Mouse (Mus musculus) intestine, postnatal 0 days (tissue): Measurements from ENCODE around the gene Iqschfp. TPM values are rescaled to one million over a fixed set of nuclear protein-coding genes. Genes with fewer than 3 reads are reported as not detected.

Source experiments
- ATAC-seq: fragments of 200-750 bp; cut with Nextera tagmentation; 2 replicates; pipeline ENCODE4 v1.8.0; 2017; ENCODE audit warnings: mild to moderate bottlenecking, moderate TSS enrichment, moderate library complexity
- H3K27ac ChIP-seq: fragments of 300-500 bp; sonication (generic); 2 replicates; pipeline ENCODE4 v1.5.1; 2014; ENCODE audit warnings: mild to moderate bottlenecking, low read depth, low read length, moderate library complexity
- H3K27me3 ChIP-seq: fragments of 300-500 bp; sonication (generic); replicated peaks from 2 replicates; pipeline ENCODE4 v1.6.1; 2014; ENCODE audit warnings: low read length, mixed read lengths; ENCODE audit not compliant: control insufficient read depth, insufficient read depth
- H3K36me3 ChIP-seq: fragments of 300-500 bp; sonication (generic); 2 replicates; pipeline ENCODE4 v1.6.1; 2014; ENCODE audit warnings: mild to moderate bottlenecking, moderate library complexity; ENCODE audit not compliant: control insufficient read depth, insufficient read depth
- H3K4me1 ChIP-seq: fragments of 300-500 bp; sonication (generic); replicated peaks from 2 replicates; pipeline ENCODE4 v1.6.1; 2014; ENCODE audit warnings: antibody characterized with exemption, low read length, mixed read lengths; ENCODE audit not compliant: control insufficient read depth, insufficient read depth
- H3K4me2 ChIP-seq: fragments of 300-500 bp; sonication (generic); replicated peaks from 2 replicates; pipeline ENCODE4 v1.6.1; 2014; ENCODE audit warnings: low read depth, mild to moderate bottlenecking, moderate library complexity
- H3K4me3 ChIP-seq: fragments of 300-500 bp; sonication (generic); 2 replicates; pipeline ENCODE4 v1.5.1; 2014; ENCODE audit warnings: low read depth, low read length
- H3K9ac ChIP-seq: fragments of 300-500 bp; sonication (generic); 2 replicates; pipeline ENCODE4 v1.6.1; 2014; ENCODE audit warnings: mild to moderate bottlenecking, low read depth, low read length
- H3K9me3 ChIP-seq: fragments of 300-500 bp; sonication (generic); 2 replicates; pipeline ENCODE4 v1.6.1; 2016; ENCODE audit warnings: mixed run types; ENCODE audit not compliant: control insufficient read depth
- CTCF ChIP-seq: sonication (generic); IDR thresholded peaks from 2 replicates; pipeline ENCODE4 v1.5.1; 2016; ENCODE audit warnings: low read depth, mild to moderate bottlenecking, control low read depth, antibody characterized with exemption, moderate library complexity
- WGBS: fragments of 180-500 bp; shearing (Covaris S2); extraction: QIAGEN DNeasy Blood & Tissue Kit; methylation state at CpG from one replicate; pipeline ENCODE4 v1.1.7; 2014; 5-methylcytosine and 5-hydroxymethylcytosine counted together
- polyA plus RNA-seq: library from polyadenylated mRNA; unstranded; fragments of >200 nt; fragmentation: Nextera tagmentation; extraction: Ambion mirVana; gene quantifications from 2 replicates; pipeline ENCODE4 v1.2.1, GENCODE M21; 2015

The Iqschfp gene
- polyA plus RNA-seq, 1 experiment from 2014 or later = 0.37 TPM

GRCm38 (mm10) chr3:68660538-68660937, 768.5 kb downstream of the Iqschfp start:
- WGBS = 63% methylated on average over 4 of the region's 4 CpGs
- ATAC-seq = no peak

DNA sequence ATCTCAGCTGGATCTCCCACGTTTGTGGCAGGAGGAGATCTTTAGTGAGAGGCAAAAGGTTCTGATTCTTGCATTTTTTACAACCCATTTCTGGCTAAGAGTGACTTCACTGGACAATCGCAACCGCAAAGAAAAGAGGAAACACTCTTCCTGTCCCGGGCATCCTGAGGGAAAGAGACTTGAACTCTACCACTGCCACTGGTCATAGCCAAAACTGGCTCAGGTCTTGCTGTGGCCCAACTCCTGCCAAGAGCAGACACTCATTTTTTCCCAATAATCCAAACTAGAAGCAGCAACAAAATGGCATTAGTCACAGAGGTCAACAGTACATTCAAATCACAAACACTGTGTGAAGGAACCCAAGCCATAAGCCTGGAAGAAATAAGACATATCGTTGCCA, 770.4 kb downstream of the Iqschfp start:
- TF ChIP-seq CTCF = no peak
- Histone ChIP-seq H3K4me2 (no peak overlapping the region), H3K36me3 (no peaks in the 10 kb centered on the region), H3K4me1 (no peaks in the 10 kb centered on the region), H3K9ac (no peak overlapping the region), H3K4me3 (no peak overlapping the region), H3K27me3 (no peaks in the 10 kb centered on the region), H3K27ac (no peak overlapping the region), H3K9me3 (no peaks in the 10 kb centered on the region)
- WGBS = 72% methylated on average over 5 of the region's 5 CpGs
- ATAC-seq = no peak

More at GRCm38 (mm10) chr3:68660538-68660937, 768.5 kb downstream of the Iqschfp start:
- no peak overlapping the region for H3K27ac ChIP-seq
- TF ChIP-seq CTCF = no peak
- no peak overlapping the region for H3K4me3 ChIP-seq
- no peaks in the 10 kb centered on the region for H3K9me3 ChIP-seq
- H3K9ac ChIP-seq = no peak overlapping the region
- no peaks in the 10 kb centered on the region for H3K27me3 ChIP-seq
- H3K4me2 ChIP-seq = no peak overlapping the region
- H3K4me1 ChIP-seq = no peaks in the 10 kb centered on the region
- H3K36me3 ChIP-seq = no peaks in the 10 kb centered on the region

- H3K4me1 ChIP-seq = no peaks in the 10 kb centered on the region
- no peak overlapping the region for H3K9ac ChIP-seq
- H3K4me3 ChIP-seq = no peak overlapping the region
- WGBS = 90% methylated on average over 6 of the region's 6 CpGs
- no peak for ATAC-seq
- H3K9me3 ChIP-seq = no peaks in the 10 kb centered on the region
- H3K27me3 ChIP-seq = no peaks in the 10 kb centered on the region
- no peaks in the 10 kb centered on the region for H3K36me3 ChIP-seq
- no peak overlapping the region for H3K4me2 ChIP-seq
- TF ChIP-seq CTCF = no peak
- no peak overlapping the region for H3K27ac ChIP-seq
Measured at GRCm38 (mm10) chr3:68664337-68664736, 772.3 kb downstream of the Iqschfp start.

GRCm38 (mm10) chr3:68666377-68666776, 774.3 kb downstream of the Iqschfp start:
- 91% methylated on average over 7 of the region's 7 CpGs for WGBS
- Histone ChIP-seq H3K4me1 (no peaks in the 10 kb centered on the region), H3K4me2 (no peak overlapping the region)

DNA sequence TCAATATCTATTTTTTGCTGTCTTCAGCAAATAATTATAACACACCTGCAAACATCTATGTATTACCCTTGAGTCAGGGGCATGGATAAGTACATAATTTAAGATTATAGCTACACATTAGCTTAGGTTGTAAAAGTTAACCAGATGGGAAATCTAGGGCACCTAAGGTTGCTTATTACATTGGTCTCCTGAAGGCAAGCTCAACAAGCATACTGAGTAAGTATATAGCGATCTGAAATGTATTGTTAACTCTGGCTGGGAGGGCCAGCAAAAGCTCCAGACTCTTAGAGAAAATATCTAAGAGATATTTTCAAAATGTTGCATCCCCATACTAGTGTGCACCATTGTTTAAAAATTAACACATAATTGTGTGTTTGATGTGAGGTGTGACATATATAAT, 775.8 kb downstream of the Iqschfp start:
- no peak overlapping the region for H3K27ac ChIP-seq
- ATAC-seq = no peak
- H3K9ac ChIP-seq = no peak overlapping the region
- WGBS = 69% methylated on average over 1 of the region's 1 CpGs
- TF ChIP-seq CTCF = no peak
- no peaks in the 10 kb centered on the region for H3K9me3 ChIP-seq
- H3K27me3 ChIP-seq = no peaks in the 10 kb centered on the region
- no peaks in the 10 kb centered on the region for H3K4me1 ChIP-seq
- no peaks in the 10 kb centered on the region for H3K36me3 ChIP-seq
- no peak overlapping the region for H3K4me3 ChIP-seq
- no peak overlapping the region for H3K4me2 ChIP-seq

More at GRCm38 (mm10) chr3:68666377-68666776, 774.3 kb downstream of the Iqschfp start:
- Histone ChIP-seq H3K27me3 (no peaks in the 10 kb centered on the region), H3K27ac (no peak overlapping the region), H3K4me3 (no peak overlapping the region), H3K36me3 (no peaks in the 10 kb centered on the region), H3K9me3 (no peaks in the 10 kb centered on the region), H3K9ac (no peak overlapping the region)
- no peak for TF ChIP-seq CTCF
- ATAC-seq = no peak

GRCm38 (mm10) chr3:68669418-68669974, 777.5 kb downstream of the Iqschfp start:
- no peak overlapping the region for H3K9ac ChIP-seq
- TF ChIP-seq CTCF = no peak
- no peaks in the 10 kb centered on the region for H3K4me1 ChIP-seq
- WGBS = 73% methylated on average over 5 of the region's 5 CpGs
- no peak for ATAC-seq
- no peaks in the 10 kb centered on the region for H3K27me3 ChIP-seq
- H3K27ac ChIP-seq = no peak overlapping the region
- no peak overlapping the region for H3K4me3 ChIP-seq
- no peaks in the 10 kb centered on the region for H3K36me3 ChIP-seq
- no peak overlapping the region for H3K4me2 ChIP-seq
- H3K9me3 ChIP-seq = no peaks in the 10 kb centered on the region

GRCm38 (mm10) chr3:68674721-68675120, 782.7 kb downstream of the Iqschfp start:
- no peak overlapping the region for H3K4me3 ChIP-seq
- H3K9me3 ChIP-seq = no peaks in the 10 kb centered on the region
- no peaks in the 10 kb centered on the region for H3K27me3 ChIP-seq
- whole genome bisulfite sequencing = 38% methylated on average over 2 of the region's 2 CpGs
- H3K27ac ChIP-seq = no peak overlapping the region
- H3K4me1 ChIP-seq = no peaks in the 10 kb centered on the region
- ATAC-seq = no peak
- no peaks in the 10 kb centered on the region for H3K36me3 ChIP-seq
- TF ChIP-seq CTCF = no peak
- H3K9ac ChIP-seq = no peak overlapping the region
- no peak overlapping the region for H3K4me2 ChIP-seq
